7 mouse cellular contexts compared by ENCODE assay signal in genomic region chr9:58248746-58249413, GRCm38 (mm10). TPM values are rescaled to one million over a fixed set of nuclear protein-coding genes. Genes with fewer than 3 reads are reported as not detected.
DNase-seq lines count a peak whose midpoint lies in the region; ATAC-seq and TF ChIP-seq lines count a peak whose summit lies in the region.

No protein-coding gene starts in this region.

- H3K4me2 ChIP-seq in forebrain, embryonic 12.5 days: peak overlapping the region; percentile 67

- WGBS in forebrain, embryonic 12.5 days: 50% methylated on average over 7 of the region's 7 CpGs

- TF ChIP-seq CTCF in testis, adult 2 months (IDR thresholded peaks at IDR 0.05; ENCODE audit: control insufficient read depth, insufficient read depth, insufficient replicate concordance, low read depth, low read length): no peak

- H3K9me3 ChIP-seq in forebrain, embryonic 12.5 days: no peaks in the 10 kb centered on the region

- peak overlapping the region; percentile 79; the same call in 1 of the 2 replicates for H3K27ac ChIP-seq in testis, adult 2 months (ENCODE audit: control insufficient read depth, insufficient read depth, low read depth, low read length)
- H3K27ac ChIP-seq in forebrain, embryonic 12.5 days: no peak overlapping the region

- ATAC-seq in forebrain, embryonic 12.5 days (ENCODE audit: low FRiP score): no peak

- DNase-seq in testis, postnatal 14 days (ENCODE audit: low spot score): no peak
- peak; percentile 51 for DNase-seq in liver
- DNase-seq in adrenal gland, postnatal 14 days: no peak
- no peak for DNase-seq in thymus, postnatal 0 days (ENCODE audit: low spot score)
- DNase-seq in spleen, postnatal 14 days (ENCODE audit: low spot score in 2 of 2): no peak

- peak overlapping the region; percentile 63 for H3K9ac ChIP-seq in forebrain, embryonic 12.5 days

- no peak overlapping the region for H3K4me3 ChIP-seq in testis, adult 2 months (ENCODE audit: control insufficient read depth, low read depth, low read length)
- peak overlapping the region; percentile 44 for H3K4me3 ChIP-seq in forebrain, embryonic 12.5 days (replicated peaks)

- peaks cover 7% of the 10 kb centered on the region for H3K4me1 ChIP-seq in testis, adult 2 months (ENCODE audit: control insufficient read depth, insufficient read depth, low read length)
- H3K4me1 ChIP-seq in forebrain, embryonic 12.5 days: peaks cover 36% of the 10 kb centered on the region

- H3K27me3 ChIP-seq in testis, adult 2 months (ENCODE audit: control insufficient read depth, insufficient read depth, low read length): no peaks in the 10 kb centered on the region; the same call in 1 of the 2 replicates
- no peaks in the 10 kb centered on the region for H3K27me3 ChIP-seq in forebrain, embryonic 12.5 days

- no peaks in the 10 kb centered on the region for H3K36me3 ChIP-seq in testis, adult 2 months (ENCODE audit: control insufficient read depth, insufficient read depth, low read length)
- H3K36me3 ChIP-seq in forebrain, embryonic 12.5 days (replicated peaks): no peaks in the 10 kb centered on the region

- no peak for TF ChIP-seq POLR2A in testis, adult 2 months (IDR thresholded peaks at IDR 0.05; ENCODE audit: control insufficient read depth, low read depth, low read length)

RNA-seq across cellular contexts. Expression of gene Pml, which starts 0.7 kb away (rescaled TPM):
- polyA plus RNA-seq in testis, adult 2 months (2012; rRNA removed): 1.8 and 2.9 TPM in 2 replicates
- 11.1 TPM in 2 replicates for polyA plus RNA-seq in forebrain, embryonic 12.5 days (2016; fragmentation: Nextera tagmentation; extraction: Ambion mirVana)
- 21.4 and 26.8 TPM in 2 replicates for total RNA-seq in adrenal gland, postnatal 14 days (2021)
- polyA plus RNA-seq in thymus, postnatal 0 days (2015; fragmentation: Nextera tagmentation; extraction: Ambion mirVana): 17.8 and 18.3 TPM in 2 replicates

RNA-seq across cellular contexts. Expression of gene Stoml1, which starts 4.1 kb away (rescaled TPM):
- polyA plus RNA-seq in testis, adult 2 months (2012; rRNA removed): 11.0 and 11.5 TPM in 2 replicates
- polyA plus RNA-seq in forebrain, embryonic 12.5 days (2016; fragmentation: Nextera tagmentation; extraction: Ambion mirVana): 52.2 and 53.3 TPM in 2 replicates
- 13.4 and 18.8 TPM in 2 replicates for total RNA-seq in adrenal gland, postnatal 14 days (2021)
- 48.3 and 55.1 TPM in 2 replicates for polyA plus RNA-seq in thymus, postnatal 0 days (2015; fragmentation: Nextera tagmentation; extraction: Ambion mirVana)

RNA-seq across cellular contexts. Expression of gene Islr2, which starts 44.8 kb away (rescaled TPM):
- 5.1 and 5.2 TPM in 2 replicates for polyA plus RNA-seq in testis, adult 2 months (2012; rRNA removed)
- polyA plus RNA-seq in forebrain, embryonic 12.5 days (2016; fragmentation: Nextera tagmentation; extraction: Ambion mirVana): 52.3 and 60.8 TPM in 2 replicates
- total RNA-seq in adrenal gland, postnatal 14 days (2021): 2.2 and 6.2 TPM in 2 replicates
- 0.06 TPM in 1 of 2 replicates, not detected in the other for polyA plus RNA-seq in thymus, postnatal 0 days (2015; fragmentation: Nextera tagmentation; extraction: Ambion mirVana)

RNA-seq across cellular contexts. Expression of gene Islr, which starts 44.8 kb away (rescaled TPM):
- polyA plus RNA-seq in testis, adult 2 months (2012; rRNA removed): 5.6 and 8.4 TPM in 2 replicates
- polyA plus RNA-seq in forebrain, embryonic 12.5 days (2016; fragmentation: Nextera tagmentation; extraction: Ambion mirVana): 16.4 and 17.9 TPM in 2 replicates
- 28.0 and 29.1 TPM in 2 replicates for total RNA-seq in adrenal gland, postnatal 14 days (2021)
- polyA plus RNA-seq in thymus, postnatal 0 days (2015; fragmentation: Nextera tagmentation; extraction: Ambion mirVana): 11.5 and 14.7 TPM in 2 replicates
